Mouse (Mus musculus) lung, embryonic 14.5 days (tissue): ENCODE data around the gene Clec11a. TPM values are rescaled to one million over a fixed set of nuclear protein-coding genes. Genes with fewer than 3 reads are reported as not detected.

Experiments used
- ATAC-seq: fragments of 200-750 bp; cut with Nextera tagmentation; 2 replicates; pipeline ENCODE4 v1.8.0; 2017; ENCODE audit warnings: mild to moderate bottlenecking, moderate TSS enrichment, moderate library complexity; ENCODE audit not compliant: insufficient read depth
- DNase-seq: peaks from one replicate; pipeline ENCODE4 v3.0.0-alpha.2; 2015
- H3K27ac ChIP-seq: fragments of 300-500 bp; sonication (generic); 2 replicates; pipeline ENCODE4 v1.5.1; 2014; ENCODE audit warnings: low read depth, mild to moderate bottlenecking, moderate library complexity
- H3K27me3 ChIP-seq: fragments of 300-500 bp; sonication (generic); 2 replicates; pipeline ENCODE4 v1.6.1; 2014; ENCODE audit warnings: low read length, control low read depth; ENCODE audit not compliant: insufficient read depth
- H3K36me3 ChIP-seq: fragments of 300-500 bp; sonication (generic); 2 replicates; pipeline ENCODE4 v1.6.1; 2014; ENCODE audit warnings: control low read depth; ENCODE audit not compliant: insufficient read depth
- H3K4me1 ChIP-seq: fragments of 300-500 bp; sonication (generic); 2 replicates; pipeline ENCODE4 v1.6.1; 2014; ENCODE audit warnings: antibody characterized with exemption, control low read depth; ENCODE audit not compliant: insufficient read depth
- H3K4me2 ChIP-seq: fragments of 300-500 bp; sonication (generic); 2 replicates; pipeline ENCODE4 v1.6.1; 2014; ENCODE audit warnings: mild to moderate bottlenecking
- H3K4me3 ChIP-seq: fragments of 300-500 bp; sonication (generic); 2 replicates; pipeline ENCODE4 v1.5.1; 2014; ENCODE audit warnings: low read depth, low read length
- H3K9ac ChIP-seq: fragments of 300-500 bp; sonication (generic); 2 replicates; pipeline ENCODE4 v1.6.1; 2014
- H3K9me3 ChIP-seq: fragments of 300-500 bp; sonication (generic); 2 replicates; pipeline ENCODE4 v1.6.1; 2016; ENCODE audit warnings: low read depth, low read length, control low read depth
- CTCF ChIP-seq: IDR thresholded peaks from 2 replicates; pipeline ENCODE4 v1.5.1; 2016; ENCODE audit warnings: antibody characterized with exemption, low read depth
- WGBS: fragments of 180-500 bp; shearing (Covaris S2); extraction: QIAGEN DNeasy Blood & Tissue Kit; methylation state at CpG from one replicate; pipeline ENCODE4 v1.1.7; 2014; 5-methylcytosine and 5-hydroxymethylcytosine counted together
- polyA plus RNA-seq: library from polyadenylated mRNA; unstranded; fragments of >200 nt; fragmentation: Nextera tagmentation; extraction: Ambion mirVana; gene quantifications from 2 replicates; pipeline ENCODE4 v1.2.1, GENCODE M21; 2014

The Clec11a gene
- polyA plus RNA-seq, 1 experiment from 2014 or later = 1.8 TPM

- Histone ChIP-seq H3K9ac (no peak overlapping the region), H3K36me3 (peaks cover 51% of the 10 kb centered on the region), H3K9me3 (no peaks in the 10 kb centered on the region), H3K4me2 (no peak overlapping the region), H3K4me3 (no peak overlapping the region), H3K4me1 (no peaks in the 10 kb centered on the region), H3K27me3 (no peaks in the 10 kb centered on the region), H3K27ac (no peak overlapping the region)
- TF ChIP-seq CTCF = no peak
- WGBS = 59% methylated on average over 15 of the region's 15 CpGs
- DNase-seq (no peak), ATAC-seq (peak; percentile 19; the same call in 1 of the 2 replicates)
These were observed 53.6 kb downstream of the Clec11a start for GRCm38 (mm10) chr7:44253023-44253616.

Other genes with a start within 250 kb of the Clec11a start
- not detected in 2 replicates for gene Klk1b21, start 204.6 kb downstream of the Clec11a start, polyA plus RNA-seq
- not detected in 2 replicates for gene Klk1b22, start 194.2 kb downstream of the Clec11a start, polyA plus RNA-seq
- not detected in 2 replicates for gene Klk1b16, start 170.1 kb downstream of the Clec11a start, polyA plus RNA-seq
- not detected in 2 replicates for gene Klk1b24, start 118.7 kb downstream of the Clec11a start, polyA plus RNA-seq
- not detected in 2 replicates for gene Klk1b3, start 108.7 kb downstream of the Clec11a start, polyA plus RNA-seq
- gene Klk1b4, start 99.5 kb downstream of the Clec11a start, polyA plus RNA-seq = not detected in 2 replicates
- not detected in 2 replicates for gene Klk1b5, start 91.0 kb downstream of the Clec11a start, polyA plus RNA-seq
- gene Klk1, start 81.5 kb downstream of the Clec11a start, polyA plus RNA-seq = 0.20 and 0.26 TPM in 2 replicates
- gene Gm36864, start 70.7 kb downstream of the Clec11a start, polyA plus RNA-seq = not detected in 2 replicates
- 0.96 and 1.5 TPM in 2 replicates for gene 1700028J19Rik, start 60.2 kb downstream of the Clec11a start, polyA plus RNA-seq
- 142 and 146 TPM in 2 replicates for gene 2410002F23Rik, start 60.2 kb downstream of the Clec11a start, polyA plus RNA-seq
- 0.11 TPM in 1 of 2 replicates, not detected in the other for gene Acp4, start 49.5 kb downstream of the Clec11a start, polyA plus RNA-seq
- gene Gm15517, start 45.5 kb downstream of the Clec11a start, polyA plus RNA-seq = not detected in 2 replicates
- 1.3 and 1.6 TPM in 2 replicates for gene Shank1, start 3.4 kb upstream of the Clec11a start, polyA plus RNA-seq
- 2.0 and 2.9 TPM in 2 replicates for gene Syt3, start 77.2 kb upstream of the Clec11a start, polyA plus RNA-seq
- 0.71 and 1.2 TPM in 2 replicates for gene 1700008O03Rik, start 78.9 kb upstream of the Clec11a start, polyA plus RNA-seq
- 1.5 TPM in 2 replicates for gene Lrrc4b, start 122.1 kb upstream of the Clec11a start, polyA plus RNA-seq
- gene Aspdh, start 158.5 kb upstream of the Clec11a start, polyA plus RNA-seq = 0.28 TPM in 1 of 2 replicates, not detected in the other
- 82.7 and 87.6 TPM in 2 replicates for gene Josd2, start 161.1 kb upstream of the Clec11a start, polyA plus RNA-seq
- 122 and 133 TPM in 2 replicates for gene Emc10, start 189.6 kb upstream of the Clec11a start, polyA plus RNA-seq
- gene Fam71e1, start 189.7 kb upstream of the Clec11a start, polyA plus RNA-seq = 9.1 and 11.3 TPM in 2 replicates
- 0.14 and 0.26 TPM in 2 replicates for gene Mybpc2, start 217.8 kb upstream of the Clec11a start, polyA plus RNA-seq
- gene Spib, start 225.2 kb upstream of the Clec11a start, polyA plus RNA-seq = 0.07 and 0.18 TPM in 2 replicates
- 91.6 and 105 TPM in 2 replicates for gene Pold1, start 241.9 kb upstream of the Clec11a start, polyA plus RNA-seq
- 61.1 and 66.0 TPM in 2 replicates for gene Nr1h2, start 247.0 kb upstream of the Clec11a start, polyA plus RNA-seq